Mouse (Mus musculus): ENCODE measurements around the gene Thsd4.

GRCm38 (mm10) chr9:60208843-60209242 is 313.0 kb downstream of the Thsd4 start:
- TF ChIP-seq CTCF (IDR thresholded peaks at IDR 0.05) (no peak), EP300 (IDR thresholded peaks at IDR 0.05) (no peak)
